Mouse (Mus musculus): ENCODE data around the gene Emid1.
"Not testable (repeated sequence)": the region's sequence is repeated elsewhere in the genome, so short reads cannot be mapped to it uniquely, and the experiment has no call there.

The Emid1 gene

GRCm38 (mm10) chr11:5103986-5104509 is 48.0 kb downstream of the Emid1 start:
- DNase-seq (ENCODE audit: low spot score) = no peak

- no peak for DNase-seq (ENCODE audit: low spot score)
Observed at GRCm38 (mm10) chr11:5102384-5102783, 49.7 kb downstream of the Emid1 start.

GRCm38 (mm10) chr11:5101641-5102040 is 50.4 kb downstream of the Emid1 start:
- no peak for DNase-seq (ENCODE audit: low spot score)

GRCm38 (mm10) chr11:5100801-5101200 is 51.3 kb downstream of the Emid1 start:
- DNase-seq (ENCODE audit: low spot score) = no peak

- no peak for DNase-seq (ENCODE audit: low spot score)
Observed at GRCm38 (mm10) chr11:5100283-5100682, 51.8 kb downstream of the Emid1 start.

- peak; percentile 89 for DNase-seq (ENCODE audit: low spot score)
Observed at GRCm38 (mm10) chr11:5099576-5100183, 52.4 kb downstream of the Emid1 start.

- DNase-seq (ENCODE audit: low spot score) = peak; percentile 97
Observed at GRCm38 (mm10) chr11:5098736-5099542, 53.1 kb downstream of the Emid1 start, which contains the start of the genes Rhbdd3 and Ewsr1. TSS of gene Rhbdd3 (plus strand) at chr11:5098926. TSS of gene Ewsr1 (minus strand) at chr11:5099266.

GRCm38 (mm10) chr11:5098035-5098735 is 53.9 kb downstream of the Emid1 start:
- DNase-seq (ENCODE audit: low spot score) = peak; percentile 58

GRCm38 (mm10) chr11:5096480-5097020 is 55.5 kb downstream of the Emid1 start:
- no peak for DNase-seq (ENCODE audit: low spot score)

- no peak for DNase-seq (ENCODE audit: low spot score)
Observed at GRCm38 (mm10) chr11:5095877-5096276, 56.2 kb downstream of the Emid1 start.

- DNase-seq (ENCODE audit: low spot score) = no peak
Observed at GRCm38 (mm10) chr11:5091706-5092105, 60.4 kb downstream of the Emid1 start.

GRCm38 (mm10) chr11:5089147-5089546 is 62.9 kb downstream of the Emid1 start:
- DNase-seq (ENCODE audit: low spot score) = no peak

GRCm38 (mm10) chr11:5076843-5077242 is 75.2 kb downstream of the Emid1 start:
- DNase-seq (ENCODE audit: low spot score) = not testable (repeated sequence)

- DNase-seq (ENCODE audit: low spot score) = no peak
Observed at GRCm38 (mm10) chr11:5075760-5076159, 76.3 kb downstream of the Emid1 start.

GRCm38 (mm10) chr11:5074882-5075281 is 77.2 kb downstream of the Emid1 start:
- DNase-seq (ENCODE audit: low spot score) = no peak

- no peak for DNase-seq (ENCODE audit: low spot score)
Observed at GRCm38 (mm10) chr11:5068126-5068971, 83.7 kb downstream of the Emid1 start.

- no peak for DNase-seq (ENCODE audit: low spot score)
Observed at GRCm38 (mm10) chr11:5067063-5067462, 85.0 kb downstream of the Emid1 start.

GRCm38 (mm10) chr11:5065056-5065821 is 86.8 kb downstream of the Emid1 start, which contains the start of gene Gas2l1:
TSS of gene Gas2l1 (minus strand) at chr11:5065327.
- DNase-seq (ENCODE audit: low spot score) = peak; percentile 89

- no peak for DNase-seq (ENCODE audit: low spot score)
Observed at GRCm38 (mm10) chr11:5064282-5065055, 87.6 kb downstream of the Emid1 start.
